Mouse (Mus musculus) cerebellum, adult 2 months (tissue): ENCODE data around the gene Olfr1040.

Experiments used
- CTCF ChIP-seq: fragments of 200-500 bp; IDR thresholded peaks from 2 replicates; pipeline ENCODE4 v1.5.1; 2011; ENCODE audit warnings: low read depth, mild to moderate bottlenecking, control low read depth, low read length, moderate library complexity, borderline replicate concordance; ENCODE audit not compliant: insufficient read depth
- POLR2A ChIP-seq: fragments of 200-500 bp; IDR thresholded peaks from 2 replicates; pipeline ENCODE4 v1.6.1; 2011; ENCODE audit warnings: low read length, control low read depth, borderline replicate concordance; ENCODE audit not compliant: insufficient read depth

GRCm38 (mm10) chr2:86195863-86196262 is 49.3 kb upstream of the Olfr1040 start:
- TF ChIP-seq CTCF, result no peak
- TF ChIP-seq POLR2A, result no peak
